Mouse (Mus musculus): ENCODE measurements at regions not wholly inside any gene's neighbourhood (a gene's known extent, or its start where the extent isn't known, plus 50 kb on each side); places are given as distances from the start of the nearest gene placed in this dataset.
"Not testable (repeated sequence)": the region's sequence is repeated elsewhere in the genome, so short reads cannot be mapped to it uniquely, and the experiment has no call there.

DNA sequence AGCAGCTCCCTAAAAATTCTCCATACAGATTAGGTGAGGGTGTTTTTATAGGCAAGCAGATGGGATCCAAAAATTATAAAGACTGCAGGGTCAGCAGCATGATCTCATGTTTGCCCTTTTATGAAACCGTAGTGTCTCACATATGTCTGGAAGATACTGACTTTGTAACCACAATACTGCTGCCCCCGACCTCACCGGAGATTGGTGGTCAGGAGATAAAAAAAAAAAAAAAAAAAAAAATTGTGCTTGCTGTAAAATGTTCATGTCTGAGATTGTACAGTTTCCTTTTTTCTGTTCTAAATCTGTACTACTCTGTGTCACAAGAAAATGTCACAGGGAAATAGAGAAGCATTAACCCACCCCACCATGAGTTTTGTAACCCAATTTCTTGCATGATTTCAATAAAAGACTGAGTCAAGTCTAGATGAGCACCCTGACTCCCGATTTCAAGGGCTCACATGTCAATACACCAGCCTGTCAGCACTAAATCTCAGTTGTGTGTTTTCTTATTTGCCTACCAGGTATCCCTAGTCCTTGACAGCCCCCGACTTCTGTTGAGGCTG, 169.5 kb upstream of the Ipo5 start:
- intact Hi-C loops (cut with DNase I) = no loop called here

DNA sequence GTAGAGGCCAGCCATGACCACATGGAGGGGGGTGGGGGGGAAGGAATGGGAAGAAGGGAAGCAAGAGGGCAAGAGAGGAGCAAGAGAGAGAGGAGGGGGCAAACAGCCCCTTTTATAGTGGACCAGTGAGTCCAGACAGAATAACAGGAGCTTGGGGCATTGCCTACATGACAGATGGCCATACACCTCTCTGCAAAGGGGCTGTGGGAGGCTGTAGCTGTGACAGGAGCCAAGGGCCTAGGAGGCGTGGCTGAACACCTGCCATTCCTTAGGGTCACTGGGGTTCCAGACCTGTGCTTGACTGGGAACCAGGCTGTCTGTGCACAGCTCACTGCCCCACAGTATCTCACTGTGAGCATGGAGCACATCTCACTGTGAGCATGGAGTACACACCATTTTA, 157.0 kb upstream of the Ipo5 start:
- intact Hi-C loops (cut with DNase I) = no loop called here

DNA sequence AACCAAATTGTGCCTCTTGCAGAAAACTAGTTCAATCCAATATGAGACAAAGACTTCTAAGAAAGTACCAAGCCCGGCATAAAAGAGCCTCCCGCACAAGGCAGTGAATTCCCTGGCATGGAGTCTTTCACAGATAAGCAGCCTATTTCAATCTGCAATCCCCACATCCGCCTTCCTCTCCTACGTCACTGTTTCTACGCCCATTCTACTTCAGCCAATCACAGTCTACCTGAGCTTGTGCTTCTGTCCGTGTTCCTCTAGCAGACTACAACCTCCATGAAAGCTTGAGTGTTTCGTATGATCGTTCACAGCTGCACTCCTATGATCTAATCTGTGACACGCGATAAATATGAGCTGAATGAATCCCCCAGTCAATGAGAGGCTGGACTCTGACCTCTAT, 155.6 kb upstream of the Ipo5 start:
- intact Hi-C loops (cut with DNase I) = no loop called here

DNA sequence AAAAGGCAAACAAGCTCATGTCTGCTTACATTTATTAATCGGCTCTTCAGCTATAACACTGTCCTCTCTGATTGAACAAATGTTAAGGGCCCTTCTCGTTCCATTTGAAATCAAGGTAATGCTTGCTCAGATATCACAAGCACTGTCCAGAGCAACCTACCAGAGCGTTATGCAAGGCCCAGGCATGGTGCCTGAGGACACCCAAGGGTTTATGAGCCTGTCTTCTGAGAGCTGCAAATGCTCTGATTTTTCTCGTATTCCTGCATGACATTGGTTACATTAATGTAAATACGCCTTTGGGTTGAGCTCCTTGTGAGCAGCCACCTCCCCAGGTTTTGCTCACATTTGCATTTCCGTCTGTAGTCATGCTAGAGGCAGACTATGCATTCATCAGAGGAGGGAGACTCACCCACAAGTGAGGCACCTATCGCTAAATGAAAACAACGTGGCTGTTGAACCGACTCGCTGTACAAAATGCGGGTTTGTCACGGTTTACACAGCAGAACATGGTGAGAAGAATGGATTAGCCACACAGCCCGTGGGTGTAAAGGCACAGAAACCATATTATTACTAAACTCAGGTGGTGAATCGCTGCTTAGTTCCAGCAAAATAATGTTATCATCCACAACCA, 152.7 kb upstream of the Ipo5 start:
- intact Hi-C loops (cut with DNase I) = no loop called here

DNA sequence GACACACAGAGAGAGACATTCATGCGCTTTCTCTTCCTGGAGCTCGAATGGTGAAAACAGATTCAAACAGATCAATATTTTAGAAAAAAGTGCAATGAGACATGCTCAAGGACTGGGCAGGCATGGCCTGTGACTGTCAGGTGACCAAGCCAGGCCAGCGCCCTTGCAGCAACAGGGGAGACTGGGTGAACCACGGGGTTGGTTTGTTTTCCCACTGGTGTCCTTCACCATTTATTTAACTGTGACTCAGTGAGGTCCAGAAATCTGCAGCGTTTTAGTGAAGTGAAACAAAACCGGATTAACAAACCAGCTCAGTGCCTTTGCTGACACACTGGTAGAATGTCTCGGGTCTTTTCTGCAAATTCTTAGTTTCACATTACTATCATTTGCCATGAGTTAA, 148.9 kb upstream of the Ipo5 start:
- intact Hi-C loops (cut with DNase I) = loop anchor here (5.0 kb wide), 1 partner anchor 285 kb away; the partner anchor contains the start of gene Rap2a

DNA sequence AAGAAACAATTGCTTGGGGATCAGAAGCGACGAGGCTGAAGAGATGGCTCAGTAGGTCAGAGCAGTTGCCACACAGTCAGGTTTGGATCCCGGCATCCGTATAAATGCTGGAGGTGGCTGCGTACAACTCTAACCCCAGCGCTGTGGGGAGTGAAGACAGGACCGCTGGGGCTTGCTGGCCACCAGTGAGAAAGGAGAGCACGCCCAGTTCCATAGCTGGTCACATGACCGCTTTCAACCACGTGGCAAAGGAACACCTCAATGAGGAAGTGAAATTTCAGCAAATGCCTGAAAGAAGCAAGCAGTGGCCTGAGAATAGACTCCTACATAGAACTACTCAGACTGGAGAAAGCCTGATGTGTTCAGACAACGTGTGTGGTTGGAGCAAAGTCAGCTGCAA, 148.3 kb upstream of the Ipo5 start:
- intact Hi-C loops (cut with DNase I) = loop anchor here (5.0 kb wide), 1 partner anchor 285 kb away; the partner anchor contains the start of gene Rap2a

DNA sequence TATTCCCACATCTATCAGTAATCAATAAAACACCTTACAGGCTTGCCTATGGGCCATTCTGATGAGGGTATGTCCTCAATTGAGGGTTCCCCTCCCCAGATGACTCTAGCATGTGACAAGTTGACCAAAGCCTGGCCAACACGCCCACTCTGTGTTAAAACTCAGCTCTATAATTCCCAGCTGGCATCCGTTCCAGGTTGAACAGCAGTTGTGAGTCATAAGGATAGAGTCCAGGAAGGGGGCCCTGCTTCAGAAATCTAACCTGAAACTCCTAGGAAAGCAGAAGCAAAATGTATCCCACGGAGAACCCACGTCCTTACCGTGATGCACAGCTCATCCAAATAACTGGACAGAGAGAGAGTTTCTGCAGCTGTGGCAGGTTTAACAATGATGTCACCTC, 147.2 kb upstream of the Ipo5 start:
- intact Hi-C loops (cut with DNase I) = loop anchor here (5.0 kb wide), 1 partner anchor 286 kb away; the partner anchor contains the start of gene Rap2a

DNA sequence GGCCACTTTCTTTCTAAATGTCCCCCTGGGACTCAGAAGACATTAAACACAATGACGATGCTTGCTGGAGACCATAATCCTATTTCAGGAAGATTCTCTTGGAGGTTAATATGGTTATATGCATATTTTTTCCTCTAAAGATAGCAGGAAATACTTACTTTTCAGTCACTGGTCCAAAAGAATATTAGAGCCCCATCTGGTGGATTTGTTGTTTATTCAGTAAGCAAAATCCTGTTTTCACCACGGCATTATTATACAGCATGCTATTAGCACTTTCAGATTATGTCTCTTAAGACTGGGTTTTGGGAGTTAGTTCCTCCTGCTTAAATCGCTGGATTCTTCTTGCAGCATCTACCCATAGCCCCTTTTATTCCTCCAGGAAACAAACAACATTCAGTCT, 146.6 kb upstream of the Ipo5 start:
- intact Hi-C loops (cut with DNase I) = loop anchor here (5.0 kb wide), 1 partner anchor 287 kb away; the partner anchor contains the start of gene Rap2a

DNA sequence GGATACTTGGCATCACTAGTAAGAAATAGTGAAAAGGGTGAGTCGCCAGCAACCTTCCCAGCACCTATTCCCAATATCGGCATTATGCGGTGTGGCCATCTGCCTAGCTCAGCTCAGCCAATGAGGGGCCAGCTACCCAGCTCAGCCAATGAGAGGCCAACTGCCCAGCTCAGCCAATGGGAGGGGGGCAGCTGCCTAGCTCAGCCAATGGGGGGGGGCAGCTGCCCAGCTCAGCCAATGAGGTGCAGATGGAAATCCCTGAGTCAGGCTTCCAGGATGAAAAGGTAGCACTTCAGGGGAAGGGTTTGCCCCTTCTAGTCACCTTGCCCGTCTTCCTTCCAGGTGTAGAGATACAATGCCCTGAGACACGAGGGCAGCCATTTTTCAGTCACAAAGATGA, 144.6 kb upstream of the Ipo5 start:
- intact Hi-C loops (cut with DNase I) = no loop called here

DNA sequence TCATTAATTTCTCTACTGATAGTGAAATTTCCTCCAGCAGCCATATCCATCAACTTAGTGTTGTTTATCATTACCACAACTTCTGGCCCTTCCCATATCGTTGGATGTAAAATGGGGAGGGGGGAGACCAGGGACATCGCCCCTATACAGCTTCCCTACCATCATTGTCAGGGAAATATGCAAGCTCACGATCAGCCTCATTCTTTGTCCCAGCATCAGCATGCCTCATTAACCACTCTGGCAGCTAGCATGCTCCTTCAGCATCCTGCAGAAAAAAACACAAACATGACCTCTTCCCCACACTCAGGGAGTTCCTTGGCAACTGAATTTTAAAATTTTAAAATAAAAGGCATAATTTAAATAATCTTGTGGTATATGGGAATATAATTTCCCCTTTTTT, 140.4 kb upstream of the Ipo5 start:
- intact Hi-C loops (cut with DNase I) = no loop called here

DNA sequence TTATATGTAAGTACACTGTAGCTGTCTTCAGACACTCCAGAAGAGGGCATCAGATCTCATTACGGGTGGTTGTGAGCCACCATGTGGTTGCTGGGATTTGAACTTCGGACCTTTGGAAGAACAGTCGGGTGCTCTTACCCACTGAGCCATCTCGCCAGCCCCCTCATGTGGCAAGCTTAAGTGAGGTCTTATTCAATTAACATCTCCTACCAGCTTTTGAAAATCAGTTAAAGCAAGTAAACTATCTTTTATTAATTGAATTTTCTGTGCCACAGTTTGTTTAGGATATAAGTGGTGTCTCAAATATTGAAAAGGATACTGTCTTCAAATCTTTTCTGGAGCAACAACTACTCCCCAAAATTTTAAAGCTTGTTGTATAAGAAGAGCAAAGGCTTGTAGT, 138.0 kb upstream of the Ipo5 start:
- intact Hi-C loops (cut with DNase I) = not testable (repeated sequence)

DNA sequence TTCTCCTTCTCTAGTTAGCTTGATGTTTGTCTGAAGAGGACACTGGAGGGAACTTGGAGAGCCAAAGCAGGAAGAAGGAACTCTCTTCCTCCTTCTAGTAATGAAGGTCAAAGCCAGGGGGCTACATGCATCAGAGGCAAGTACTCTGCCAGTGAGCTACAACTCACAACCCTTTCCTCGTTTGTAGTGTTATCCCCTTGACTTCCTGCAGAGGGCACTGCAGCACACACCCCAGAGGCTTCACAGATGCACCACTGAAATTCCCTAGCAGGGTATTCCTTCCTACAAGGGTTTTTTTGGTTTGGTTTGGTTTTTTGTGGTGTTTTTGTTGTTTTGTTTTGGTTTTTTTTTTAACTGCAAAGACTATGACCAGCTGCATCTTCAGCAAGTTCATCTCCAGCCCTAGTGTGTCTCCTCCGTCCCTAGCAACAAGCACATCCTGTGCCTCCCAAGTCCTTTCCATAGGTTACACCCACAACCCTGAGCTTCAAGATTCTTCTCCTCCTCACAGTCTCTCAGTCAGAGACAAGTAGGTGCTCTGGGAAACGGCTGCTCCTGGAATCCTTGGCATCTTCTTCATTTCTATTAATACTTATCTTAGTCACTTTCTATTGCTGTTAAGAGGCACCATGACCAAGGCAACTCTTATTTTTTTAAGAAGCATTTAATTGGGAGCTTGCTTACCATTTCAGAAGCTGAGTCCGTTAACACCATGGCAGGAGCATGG, 119.0 kb upstream of the Ipo5 start:
- intact Hi-C loops (cut with DNase I) = no loop called here

DNA sequence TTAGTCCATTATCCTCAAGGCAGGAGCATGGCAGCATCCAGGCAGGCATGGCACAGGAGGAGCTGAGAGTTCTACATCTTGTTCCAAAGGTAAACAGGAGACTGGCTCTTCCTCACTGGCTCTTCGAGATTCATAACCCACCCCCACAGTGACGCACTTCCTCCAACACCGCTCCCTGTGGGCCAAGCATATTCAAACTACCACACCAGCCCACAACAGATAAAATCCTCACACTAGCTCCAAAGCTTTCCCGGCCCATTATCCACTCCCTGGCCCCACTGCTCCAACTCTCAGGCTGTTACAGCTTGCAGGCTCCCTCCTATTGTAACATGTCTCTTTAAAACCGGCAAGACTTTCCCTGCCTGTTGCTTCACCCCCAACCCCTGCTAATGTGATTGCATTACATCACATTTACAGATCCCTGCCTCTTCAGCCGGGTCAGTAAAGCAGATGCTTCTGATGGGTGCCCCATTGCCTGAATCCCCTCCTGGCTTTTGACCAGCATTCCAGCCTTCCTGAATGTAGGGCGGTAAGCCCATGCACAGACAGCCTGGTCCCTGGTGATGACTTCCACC, 113.0 kb upstream of the Ipo5 start:
- intact Hi-C loops (cut with DNase I) = no loop called here

DNA sequence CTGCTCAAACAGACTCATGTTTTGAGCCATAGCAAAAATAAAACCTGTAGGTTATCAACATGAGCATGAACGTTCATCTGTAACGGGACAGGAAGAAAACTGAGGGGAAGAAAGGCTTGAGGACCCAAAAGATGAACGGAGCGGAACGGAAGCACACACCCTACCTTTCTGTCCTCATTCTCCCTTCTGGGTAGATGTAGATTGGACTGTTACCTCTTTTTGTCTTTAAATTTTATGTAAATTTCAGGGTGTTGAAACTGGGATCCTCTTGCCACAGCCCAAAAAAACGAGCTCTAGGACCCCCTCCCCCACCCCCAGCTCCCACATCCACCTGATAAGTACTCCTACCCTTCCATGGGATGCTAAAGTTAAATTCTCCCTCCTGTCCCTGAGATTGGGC, 107.8 kb upstream of the Ipo5 start:
- intact Hi-C loops (cut with DNase I) = no loop called here

DNA sequence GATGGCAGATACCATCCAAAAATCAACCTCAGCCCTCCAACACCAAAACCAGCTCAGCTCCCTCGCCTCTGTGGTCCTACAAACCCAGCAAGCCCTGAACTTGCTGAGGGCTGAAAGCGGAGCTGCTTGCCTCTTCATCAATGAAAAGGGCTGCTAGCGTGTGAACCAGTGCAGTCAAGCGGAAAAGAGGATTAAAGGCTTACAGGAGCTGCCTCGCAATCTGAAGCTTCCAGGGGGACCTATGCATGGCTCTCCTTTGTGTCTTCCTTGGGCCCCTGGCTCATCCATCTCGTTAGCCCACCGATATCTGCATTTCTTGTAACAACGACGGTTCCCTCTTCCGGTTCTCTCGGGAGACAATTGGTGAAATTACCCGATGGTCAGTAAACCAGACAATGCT, 107.3 kb upstream of the Ipo5 start:
- intact Hi-C loops (cut with DNase I) = no loop called here

DNA sequence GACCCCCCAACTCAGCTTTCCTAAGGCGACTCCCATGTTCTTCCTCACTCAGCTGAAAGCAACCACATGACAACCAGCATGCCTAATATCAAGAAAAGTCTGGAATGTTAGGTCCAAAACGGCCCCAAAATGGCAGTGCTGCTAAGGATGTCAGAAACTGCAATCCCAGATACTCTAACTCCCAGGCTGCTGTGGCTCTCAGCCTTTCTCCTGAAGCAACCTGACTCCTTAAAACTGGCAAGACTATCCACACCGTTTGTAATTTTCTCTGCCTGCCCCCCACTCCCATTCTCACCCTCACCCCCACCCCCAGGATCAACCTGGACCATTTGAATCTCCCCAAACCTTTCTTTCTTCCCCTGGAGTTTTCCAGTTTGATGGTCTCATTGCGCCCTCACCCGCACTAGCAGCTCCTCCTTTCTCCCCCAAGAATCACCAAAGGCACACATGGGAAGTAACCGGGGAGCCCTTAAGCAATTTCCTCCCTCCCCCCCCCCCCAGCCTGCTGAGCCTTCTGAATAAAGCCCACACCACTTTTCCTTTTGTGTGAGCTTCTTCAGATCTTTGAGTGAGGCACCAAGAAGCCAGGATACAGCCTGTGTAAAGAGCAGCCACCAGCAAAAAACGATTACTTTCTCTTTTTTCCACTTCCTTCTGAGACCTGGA, 106.7 kb upstream of the Ipo5 start:
- intact Hi-C loops (cut with DNase I) = no loop called here

DNA sequence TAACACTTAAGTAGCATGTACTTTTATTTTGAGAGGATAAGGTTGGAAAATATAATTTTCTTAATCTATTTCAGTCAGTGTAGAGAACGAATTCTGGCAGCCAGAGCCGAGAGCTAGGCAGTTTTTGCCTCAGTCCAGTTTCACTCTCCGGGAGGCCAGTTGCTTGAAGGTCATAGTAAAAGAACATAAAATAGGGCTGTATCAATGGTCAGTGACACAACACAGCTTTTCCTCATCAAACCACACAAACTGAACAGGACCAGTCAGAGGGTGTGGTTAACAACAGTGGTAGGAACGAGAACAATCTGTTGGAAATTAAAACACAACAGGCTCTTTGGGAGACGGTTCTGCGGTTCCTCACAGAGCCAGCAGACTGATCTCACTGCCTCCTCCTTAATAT, 105.9 kb upstream of the Ipo5 start:
- intact Hi-C loops (cut with DNase I) = no loop called here

DNA sequence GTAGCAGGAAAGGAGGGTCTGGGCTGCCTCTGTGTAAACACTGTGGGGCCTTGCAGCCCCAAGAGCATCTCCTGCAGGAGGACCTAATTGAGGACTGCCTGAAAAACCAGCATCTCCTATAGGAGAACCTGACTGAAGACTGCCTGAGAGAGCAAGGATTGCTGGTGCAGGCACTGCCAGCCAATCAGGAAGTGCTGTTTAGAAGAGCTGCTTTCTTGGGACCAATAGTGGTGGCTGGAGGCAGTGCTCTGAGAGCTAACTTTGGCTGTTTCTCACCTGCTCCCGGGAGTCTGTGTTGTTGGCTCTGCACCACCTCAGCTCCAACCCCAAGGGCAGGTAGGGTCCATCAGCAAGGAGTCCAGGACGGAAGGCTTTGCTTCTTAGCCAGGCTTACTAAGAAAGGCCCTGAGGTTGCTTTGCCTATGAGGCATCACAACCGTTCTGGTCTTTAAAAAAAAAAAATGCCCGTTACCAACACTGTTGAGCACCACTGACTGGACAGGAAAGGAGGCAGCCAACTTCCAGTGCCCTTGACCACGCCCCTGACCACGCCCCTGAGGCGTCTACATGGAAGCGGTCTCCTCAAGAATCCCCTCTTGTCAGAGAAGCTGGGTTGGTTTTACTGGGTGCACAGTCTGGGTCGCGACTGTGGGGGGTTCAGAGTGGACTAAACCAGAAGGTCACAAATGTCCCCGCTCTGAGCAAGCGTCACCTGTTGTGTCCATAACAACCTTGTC, 105.0 kb upstream of the Ipo5 start:
- intact Hi-C loops (cut with DNase I) = not testable (repeated sequence)

DNA sequence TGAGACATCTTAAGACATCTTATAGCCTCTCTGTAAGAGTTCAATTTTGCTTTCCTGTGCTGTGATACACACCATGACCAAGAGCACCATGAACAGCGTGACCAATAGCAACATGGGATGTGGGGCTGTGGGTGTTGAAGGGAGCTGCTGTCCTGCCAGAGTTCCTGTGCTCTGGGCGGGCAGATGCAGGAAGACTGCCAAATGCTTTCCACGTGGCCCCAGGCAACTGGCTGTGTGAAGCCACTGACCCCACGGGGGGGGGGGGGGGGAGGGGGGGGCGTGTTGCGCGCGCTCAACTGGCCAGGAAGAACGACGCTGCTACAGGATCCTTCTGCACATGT, 104.5 kb upstream of the Ipo5 start:
- intact Hi-C loops (cut with DNase I) = no loop called here

DNA sequence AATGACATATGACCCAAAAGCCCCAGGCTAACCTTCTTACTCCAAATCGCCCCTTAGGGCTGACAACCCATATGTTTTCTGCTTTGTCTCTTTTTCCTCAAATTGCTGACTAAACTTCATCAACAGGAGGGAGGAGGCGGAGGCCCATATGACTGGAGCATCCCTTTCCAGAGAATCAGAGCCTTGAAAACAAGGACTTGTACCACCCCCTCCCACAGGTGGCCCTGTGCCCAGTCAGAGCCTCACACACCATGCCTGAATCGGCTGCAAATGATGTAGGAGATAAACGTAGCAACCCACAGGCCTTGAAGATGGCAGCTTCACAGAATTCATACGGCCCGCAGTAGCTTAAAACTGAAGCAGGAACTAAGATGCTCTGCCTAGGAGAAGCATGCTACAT, 101.7 kb upstream of the Ipo5 start:
- intact Hi-C loops (cut with DNase I) = no loop called here

DNA sequence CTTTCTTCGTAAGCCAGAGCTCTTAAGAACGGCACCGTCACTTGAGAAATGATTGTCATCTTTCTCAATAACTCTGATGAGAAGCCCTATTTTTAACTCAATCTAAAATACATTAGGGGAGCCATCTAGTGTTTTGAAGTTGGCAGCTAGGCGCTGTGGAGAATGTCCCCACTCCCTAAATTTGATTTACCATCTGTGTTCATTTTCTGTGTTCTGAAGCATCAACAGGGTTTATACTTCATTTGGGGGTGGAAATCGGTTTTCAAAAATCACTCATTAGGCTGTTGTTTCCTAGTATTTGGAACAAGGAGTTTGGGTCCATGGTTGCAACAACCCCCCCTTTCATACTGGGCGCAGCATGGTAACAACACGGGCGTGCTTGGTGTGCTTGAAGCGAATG, 97.1 kb upstream of the Ipo5 start:
- intact Hi-C loops (cut with DNase I) = no loop called here

All from adrenal gland (tissue).